Mouse (Mus musculus): ENCODE results near the gene Pbx1.

Gene Pbx1

DNA sequence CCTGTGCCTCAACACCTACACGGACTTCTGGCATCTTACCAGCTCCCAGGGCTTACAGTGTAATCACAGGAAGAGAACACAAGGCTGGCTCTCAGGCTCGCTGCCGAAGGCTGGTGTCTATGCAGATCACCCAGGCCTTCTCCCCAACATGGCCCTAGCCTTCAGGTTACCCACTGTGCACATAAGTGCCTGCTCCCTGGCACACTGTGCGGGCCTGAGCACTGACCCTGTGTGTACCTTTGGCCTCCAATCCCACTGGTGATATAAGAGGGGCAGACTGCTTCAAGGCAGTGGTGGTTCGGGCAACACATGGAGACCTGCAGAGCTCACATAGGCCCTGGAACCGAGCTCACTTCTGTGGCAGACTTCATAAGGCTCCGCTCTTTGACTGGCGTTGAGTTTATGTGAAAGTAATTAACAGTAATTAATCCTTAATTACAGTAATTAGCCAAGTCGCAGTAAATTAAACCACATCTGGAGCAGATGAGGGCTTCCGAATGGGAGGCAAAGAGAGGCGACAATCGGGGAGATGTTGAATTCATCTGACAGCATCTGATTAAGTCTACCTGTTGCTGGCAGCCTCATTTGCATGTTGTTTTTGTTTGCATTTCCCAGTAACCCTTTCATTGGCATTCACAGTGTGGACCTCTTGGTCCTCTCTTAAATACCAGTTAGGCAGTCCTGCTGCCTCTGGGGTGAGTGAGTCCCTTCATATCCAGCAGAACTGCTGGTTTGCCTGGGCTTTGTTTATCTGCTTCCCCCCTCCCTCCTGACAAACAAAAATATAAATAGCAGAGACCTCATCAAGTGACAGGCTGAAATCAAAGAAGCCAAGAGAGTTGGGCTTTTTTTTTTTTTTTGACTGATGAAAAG lies 163.1 kb downstream of the Pbx1 start:
- no peak for DNase-seq (ENCODE audit: low read depth, low spot score)

DNA sequence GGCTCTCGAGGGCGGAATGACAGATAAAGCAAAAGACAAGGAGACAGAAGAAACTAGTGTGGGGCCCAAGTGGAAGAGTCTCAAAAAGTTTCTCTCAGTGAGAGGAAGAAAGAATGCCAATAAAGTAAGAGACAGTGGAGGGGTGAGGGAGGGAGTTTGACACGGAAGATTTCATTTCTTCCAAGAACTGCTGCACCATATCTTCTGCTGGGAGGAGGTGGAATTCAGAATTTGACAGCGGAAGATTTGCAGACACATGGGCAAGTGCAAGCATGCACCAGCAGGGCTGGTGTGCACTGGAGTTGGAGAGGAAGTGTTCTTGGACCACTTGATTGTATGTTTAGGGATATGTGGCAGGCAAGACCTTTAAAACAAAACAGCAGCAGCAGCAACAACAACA lies 163.8 kb downstream of the Pbx1 start:
- DNase-seq (ENCODE audit: low read depth, low spot score) = no peak

DNA sequence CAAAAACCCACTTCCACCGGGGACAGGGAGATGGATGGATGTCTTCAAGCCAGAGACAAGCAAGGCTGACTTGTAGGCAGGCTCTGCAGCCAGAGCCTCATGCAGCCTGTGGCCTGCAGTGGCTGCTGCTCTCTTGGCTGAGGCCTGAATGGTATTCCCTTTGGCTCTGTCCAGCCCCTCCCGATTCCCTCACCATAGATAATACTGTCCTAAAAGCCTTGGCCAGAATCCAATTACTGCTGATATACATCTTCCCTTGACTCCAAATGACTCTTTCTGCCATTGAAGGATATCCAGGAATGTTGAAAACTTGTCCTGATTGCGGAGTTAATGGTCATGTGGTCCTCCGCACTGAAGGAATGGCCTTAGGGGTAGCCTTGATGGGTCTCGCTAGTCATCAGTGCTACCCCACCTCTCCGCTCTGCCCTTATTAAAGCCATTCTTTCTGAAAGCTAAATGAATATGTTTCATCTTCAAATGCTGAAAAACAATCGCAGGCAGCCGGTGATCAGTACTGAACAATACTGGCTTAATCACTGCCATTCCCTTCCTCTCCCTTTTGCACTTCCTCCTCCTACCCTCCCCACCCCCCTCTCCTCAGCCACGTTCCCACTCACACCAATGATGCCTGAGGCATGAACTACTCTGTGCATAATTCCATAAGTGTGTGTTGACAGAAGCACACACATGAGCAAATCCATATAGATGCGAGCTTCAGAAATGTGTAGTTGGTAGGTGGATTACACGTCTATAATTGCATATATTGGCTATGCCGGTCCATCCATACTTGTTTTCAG lies 166.3 kb downstream of the Pbx1 start:
- DNase-seq (ENCODE audit: low read depth, low spot score) = no peak

DNA sequence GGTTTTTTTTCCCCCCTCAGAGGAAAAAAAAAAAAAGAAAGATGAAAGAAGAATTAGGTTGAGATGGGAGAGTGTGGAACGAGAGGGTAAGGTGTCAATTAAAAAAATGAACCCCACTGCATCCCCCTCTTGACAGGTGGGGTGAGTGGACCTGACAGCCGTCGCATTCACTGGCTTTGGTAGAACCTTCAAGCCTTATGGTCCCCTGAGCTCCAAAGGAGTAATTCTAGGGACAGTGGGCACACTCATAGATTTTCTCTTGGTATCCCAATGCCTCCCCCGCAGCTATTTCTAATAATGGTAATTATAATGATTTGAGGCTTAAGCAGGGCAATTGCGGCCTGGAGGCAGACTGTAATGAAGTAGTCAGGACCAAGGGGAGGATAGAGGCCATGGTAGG lies 167.0 kb downstream of the Pbx1 start:
- no peak for DNase-seq (ENCODE audit: low read depth, low spot score)

DNA sequence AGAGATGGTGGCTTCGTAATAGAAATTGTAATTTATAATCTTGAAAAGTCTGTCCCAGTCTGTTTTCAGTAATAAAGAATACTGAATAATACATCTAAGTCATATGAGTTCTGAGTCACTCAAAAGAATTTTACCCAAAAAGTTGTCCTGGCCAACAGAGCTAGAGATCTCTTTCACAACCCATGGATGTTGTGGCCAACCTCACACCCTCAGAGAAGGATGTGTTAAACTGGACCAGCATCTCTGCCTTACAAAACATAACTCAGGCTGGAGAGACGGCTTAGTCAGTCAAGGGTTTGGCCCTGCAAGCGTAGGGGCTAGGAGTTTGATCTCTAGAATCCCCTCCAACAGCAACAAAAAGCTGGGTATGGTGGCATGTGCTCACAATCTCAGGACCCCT lies 171.7 kb downstream of the Pbx1 start:
- DNase-seq (ENCODE audit: low read depth, low spot score) = no peak

DNA sequence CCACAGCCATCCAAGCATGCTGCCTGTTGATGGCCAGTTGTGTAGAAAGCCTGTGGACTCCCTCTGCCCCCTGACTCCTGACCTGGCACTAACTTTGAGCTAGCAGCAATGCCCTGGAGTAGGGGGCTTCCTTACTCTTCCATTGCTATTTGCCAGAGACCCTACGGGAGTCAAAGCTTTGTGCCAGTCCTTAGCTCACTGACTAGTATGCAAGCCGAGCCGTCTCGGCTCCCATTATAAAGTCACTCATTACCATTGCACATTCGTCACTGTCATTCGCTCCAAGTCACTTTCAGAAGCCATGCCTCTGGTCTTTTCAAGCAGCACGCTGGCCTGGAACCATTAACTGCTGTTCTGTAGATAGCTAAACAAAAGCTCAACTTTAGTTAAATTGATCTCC lies 173.2 kb downstream of the Pbx1 start:
- no peak for DNase-seq (ENCODE audit: low read depth, low spot score)

DNA sequence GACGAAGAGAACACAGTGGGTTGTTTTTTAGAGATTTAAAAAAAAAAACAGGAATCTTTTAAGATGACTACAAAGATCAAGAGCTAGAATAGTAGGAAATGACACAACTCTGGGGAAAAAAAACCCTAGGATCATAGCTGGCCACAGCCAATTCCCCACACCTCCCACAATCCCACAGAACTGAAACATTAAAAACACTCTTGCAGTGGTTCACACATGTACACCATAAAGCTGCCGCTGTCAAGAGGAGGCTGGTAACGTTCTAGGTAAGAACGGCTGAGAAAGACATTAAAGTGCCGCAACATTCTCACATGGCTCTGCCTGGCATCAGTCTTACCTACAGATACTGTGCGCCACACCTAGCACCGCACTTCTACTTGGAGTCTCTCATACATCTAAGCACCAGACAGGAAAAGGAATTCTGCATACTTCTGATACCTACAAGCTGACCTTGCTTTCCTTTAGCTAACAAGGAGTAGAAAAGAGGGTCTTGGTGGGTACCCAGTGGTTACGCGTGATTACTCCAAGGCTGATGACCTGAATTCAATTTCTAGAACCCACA lies 176.6 kb downstream of the Pbx1 start:
- DNase-seq (ENCODE audit: low read depth, low spot score) = no peak

DNA sequence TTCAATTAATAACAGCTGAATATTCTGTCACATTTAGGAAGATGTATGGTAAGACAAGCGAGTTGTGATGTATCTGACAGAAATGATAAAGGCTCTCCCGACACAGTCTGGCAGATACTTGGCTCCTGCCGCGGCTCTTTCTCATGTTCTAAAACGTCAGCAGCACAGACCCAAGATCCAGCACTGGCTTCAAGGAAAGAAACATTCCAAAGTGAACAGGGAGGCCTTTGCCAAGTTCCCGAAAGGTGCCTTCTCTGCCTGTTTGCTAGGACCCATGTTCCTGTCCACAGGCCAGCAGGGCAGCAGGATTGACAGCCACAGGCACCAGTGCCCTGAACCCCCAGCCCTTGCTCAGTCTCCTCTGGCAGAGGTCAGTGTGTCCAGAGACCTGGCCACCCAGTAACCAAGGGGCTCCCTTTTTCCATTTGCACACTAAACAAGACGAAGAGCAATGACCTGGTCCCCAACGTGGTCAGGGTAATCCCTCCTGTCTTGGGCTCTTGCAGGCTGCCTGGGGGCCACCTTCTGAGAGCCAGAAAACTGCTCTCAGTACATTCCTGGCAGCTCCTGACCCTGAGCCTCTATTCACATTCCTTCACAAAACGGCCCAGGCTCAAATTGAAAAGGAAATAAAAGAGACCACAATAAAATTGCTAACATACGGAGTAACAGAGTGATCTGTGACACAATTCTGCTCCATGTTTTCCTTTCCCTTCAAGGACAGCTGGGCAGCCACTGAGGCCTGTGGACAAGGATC lies 184.9 kb downstream of the Pbx1 start:
- DNase-seq (ENCODE audit: low read depth, low spot score) = no peak

DNA sequence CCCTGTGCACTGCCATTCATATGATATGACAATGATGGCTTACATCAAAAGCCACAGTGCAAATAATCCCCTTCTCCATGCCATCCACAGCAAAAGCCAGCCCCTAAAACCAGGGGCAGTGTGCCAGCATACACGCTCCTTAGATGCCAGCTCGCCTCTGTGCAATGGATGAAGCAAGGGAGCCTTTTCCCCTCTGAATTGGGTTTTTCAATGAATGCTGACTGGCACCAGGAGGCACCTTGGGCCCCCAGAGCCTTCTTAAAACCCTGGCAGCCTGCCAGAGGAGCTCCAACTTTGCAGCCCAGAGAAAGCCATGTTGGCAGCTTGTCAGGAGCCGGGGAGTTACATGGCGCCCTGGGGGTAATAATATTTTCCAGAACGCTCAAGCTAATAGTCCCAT lies 186.5 kb downstream of the Pbx1 start:
- DNase-seq (ENCODE audit: low read depth, low spot score) = no peak

DNA sequence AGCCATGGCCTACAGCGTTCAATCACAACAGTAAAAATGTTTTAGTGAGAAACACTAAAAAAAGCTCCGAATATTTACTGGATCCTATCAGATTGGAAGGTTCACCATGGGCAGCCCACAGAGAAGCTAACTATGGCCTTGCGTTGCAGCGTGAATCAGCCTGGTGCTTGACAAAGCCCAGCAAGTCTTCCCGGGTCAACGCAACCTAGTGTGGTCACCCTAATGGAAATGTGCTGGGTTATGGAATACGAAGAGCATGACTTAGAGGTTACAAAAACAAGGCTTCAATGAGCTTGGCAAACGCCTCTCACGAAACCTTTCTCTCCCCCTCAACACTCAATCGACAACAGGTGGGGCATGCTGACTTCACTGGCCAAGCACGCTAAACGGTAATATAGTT lies 188.3 kb downstream of the Pbx1 start:
- DNase-seq (ENCODE audit: low read depth, low spot score) = no peak

DNA sequence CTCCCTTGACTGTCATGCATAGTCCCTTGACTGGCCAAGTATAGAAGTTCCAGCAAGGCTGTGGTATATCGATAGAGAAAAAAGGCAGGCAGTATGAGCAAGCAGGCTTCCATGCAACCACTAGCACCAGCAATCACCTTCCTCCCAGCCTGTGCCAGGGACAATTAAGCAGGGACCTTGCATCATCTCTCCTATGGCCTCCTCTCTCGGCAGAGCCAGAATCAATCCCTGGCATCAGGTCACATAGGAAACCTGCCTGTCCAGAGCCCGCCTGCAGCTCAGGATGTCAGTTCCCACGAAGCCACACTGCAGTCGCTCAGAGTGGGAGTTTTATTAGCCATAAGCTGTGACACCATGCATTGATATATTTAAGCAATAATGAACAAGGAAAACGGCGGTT lies 189.0 kb downstream of the Pbx1 start:
- no peak for DNase-seq (ENCODE audit: low read depth, low spot score)

DNA sequence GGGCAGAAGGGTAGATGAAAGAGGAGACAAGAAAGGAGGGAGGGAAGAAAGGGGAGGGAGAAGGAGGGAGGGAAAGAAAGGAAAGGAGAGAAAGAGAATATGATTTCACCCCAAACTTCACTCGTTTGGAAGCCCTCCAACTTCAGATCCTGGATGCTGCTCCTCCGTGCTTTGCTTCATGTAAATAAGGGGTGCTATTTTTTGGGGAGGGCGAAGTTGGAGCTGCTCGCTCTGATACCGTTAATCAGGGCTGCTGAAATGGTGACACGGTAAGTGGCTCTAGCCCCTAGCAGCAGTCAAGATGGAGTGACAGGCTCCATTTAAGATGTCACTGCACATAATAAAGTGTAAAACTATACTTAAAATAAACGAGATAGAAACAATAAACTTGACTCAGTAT lies 190.8 kb downstream of the Pbx1 start:
- no peak for DNase-seq (ENCODE audit: low read depth, low spot score)

DNA sequence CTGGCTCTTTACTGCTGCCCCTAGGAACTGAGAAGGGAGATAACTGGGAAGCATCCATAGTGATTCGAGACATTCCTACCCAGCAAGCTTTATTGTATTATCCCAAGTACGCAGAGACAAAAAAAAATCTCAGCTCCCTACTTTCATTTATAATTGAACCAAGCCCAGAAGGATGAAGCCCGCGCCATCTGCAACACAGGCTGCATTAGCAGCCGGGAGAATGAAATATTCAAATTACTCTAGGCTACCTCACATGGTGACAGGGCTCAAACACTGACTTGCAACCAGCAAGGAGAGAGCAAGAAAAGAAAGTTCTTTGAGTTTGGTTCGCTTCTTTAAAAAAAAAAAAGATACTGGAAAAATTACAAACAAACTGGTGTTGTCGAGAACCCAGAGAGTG lies 191.2 kb downstream of the Pbx1 start:
- DNase-seq (ENCODE audit: low read depth, low spot score) = no peak

DNA sequence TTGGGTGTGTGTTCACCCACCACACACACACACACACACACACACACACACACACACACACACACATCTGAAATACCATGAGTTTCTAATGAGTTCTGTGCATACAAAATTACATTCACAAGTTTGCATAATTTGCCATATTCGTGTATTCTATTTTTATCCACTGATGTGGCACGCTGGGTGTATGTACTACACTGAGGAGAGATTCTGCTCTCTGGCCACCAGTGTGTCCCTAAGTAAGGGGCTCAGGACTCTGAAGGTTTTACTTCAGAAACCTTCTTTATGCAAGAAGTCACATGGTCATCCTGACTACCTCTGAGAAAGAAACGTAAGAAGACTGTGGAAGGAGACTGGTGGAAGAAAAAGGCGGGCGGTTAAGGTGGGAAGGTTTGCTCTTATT lies 191.7 kb downstream of the Pbx1 start:
- no peak for DNase-seq (ENCODE audit: low read depth, low spot score)

DNA sequence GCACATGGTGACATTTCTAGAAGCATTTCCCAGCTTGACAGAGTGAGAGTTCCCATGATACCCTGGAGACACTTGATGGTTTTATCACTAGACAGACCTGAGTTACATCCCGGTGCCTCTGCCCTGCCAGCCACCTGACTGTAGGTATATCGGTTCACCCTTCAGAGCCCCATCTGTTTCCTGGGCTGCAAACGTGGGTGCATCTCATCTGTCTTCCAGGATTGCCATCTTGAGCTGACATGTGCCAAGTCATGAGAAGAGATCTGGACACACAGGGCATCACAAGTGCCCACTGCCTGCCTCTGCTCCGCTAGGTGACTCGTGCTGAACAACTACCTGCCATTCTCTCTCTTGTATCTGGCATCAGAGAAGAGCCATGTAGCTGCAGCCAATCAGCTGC lies 196.0 kb downstream of the Pbx1 start:
- DNase-seq (ENCODE audit: low read depth, low spot score) = no peak

DNA sequence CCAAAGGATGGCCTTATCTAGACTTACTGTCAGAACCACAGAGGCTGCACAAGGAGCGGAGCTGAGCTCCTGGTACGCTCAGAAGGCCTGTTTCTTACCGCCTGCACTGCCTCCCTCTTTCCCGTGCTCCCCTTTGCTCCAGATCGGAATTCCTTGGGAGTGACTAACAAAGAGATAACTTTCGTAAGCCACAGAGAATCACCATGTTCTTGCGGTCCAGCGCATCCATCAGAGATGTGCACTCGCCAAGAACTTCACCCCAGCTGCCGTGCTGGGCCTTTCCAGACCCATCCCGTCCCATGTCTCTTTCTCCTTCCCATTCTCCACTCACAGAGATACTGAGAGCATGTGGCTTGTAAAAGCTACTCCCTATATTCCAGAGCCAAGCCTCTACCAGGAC lies 197.7 kb downstream of the Pbx1 start:
- DNase-seq (ENCODE audit: low read depth, low spot score) = no peak

DNA sequence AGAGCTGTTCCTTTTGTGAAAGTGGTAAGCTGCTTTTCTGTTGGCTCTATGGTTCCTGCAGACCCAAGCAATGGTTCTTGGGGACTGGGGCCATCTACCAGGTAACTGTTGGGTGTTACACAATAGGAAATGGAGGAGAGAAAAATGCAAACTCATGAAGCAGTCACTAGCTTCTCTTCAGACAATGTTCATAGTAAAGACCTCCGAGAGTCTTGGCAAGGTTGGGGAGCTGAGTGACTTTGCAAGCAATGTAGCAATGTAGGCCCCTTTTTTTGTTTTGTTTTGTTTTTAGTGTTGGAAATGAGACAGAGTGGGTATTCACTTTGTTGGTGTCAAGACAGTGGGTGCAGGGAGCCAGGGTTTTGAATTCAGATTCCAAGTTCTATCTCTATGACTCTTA lies 198.9 kb downstream of the Pbx1 start:
- DNase-seq (ENCODE audit: low read depth, low spot score) = no peak

DNA sequence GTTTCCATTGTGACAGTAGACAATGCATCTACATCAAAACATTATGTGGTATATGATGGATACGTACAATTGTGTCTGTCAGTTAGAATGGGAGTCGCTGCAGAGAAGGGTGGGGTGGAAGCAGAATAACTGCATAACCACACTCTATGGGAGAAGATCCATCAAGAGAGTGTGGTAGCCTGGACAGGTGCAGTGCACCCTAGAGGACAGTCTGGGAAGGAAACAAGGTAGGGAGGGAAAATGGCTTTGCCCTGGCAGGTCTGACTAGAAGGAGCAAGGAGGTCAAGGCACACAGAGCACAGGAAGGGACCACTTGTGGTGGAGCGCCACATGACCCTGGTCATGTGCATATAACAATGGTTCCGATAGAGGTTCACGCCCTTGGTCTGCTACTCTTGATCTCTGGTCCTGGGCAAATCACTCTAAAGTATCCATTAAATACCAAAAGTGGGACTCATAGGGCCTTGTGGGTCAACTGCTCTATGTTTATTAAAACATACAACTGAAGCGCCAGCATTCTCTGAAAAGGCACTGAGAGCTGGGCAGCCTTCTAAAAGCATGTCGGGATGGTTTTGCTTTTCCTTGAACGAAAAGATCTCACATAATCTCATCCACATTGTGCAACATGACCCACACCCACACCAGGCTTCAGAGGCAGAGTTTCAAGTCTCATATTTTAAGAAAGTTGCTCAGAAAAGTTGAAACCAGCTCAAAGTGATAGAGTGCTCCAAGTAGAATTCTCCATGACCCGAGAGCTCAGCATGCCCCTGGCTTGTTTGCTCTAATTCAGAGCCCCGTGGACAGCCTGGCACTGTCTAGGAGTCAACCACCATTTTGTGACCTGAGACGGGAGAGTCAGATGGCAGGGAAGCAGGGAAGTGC lies 200.3 kb downstream of the Pbx1 start:
- no peak for DNase-seq (ENCODE audit: low read depth, low spot score)

DNA sequence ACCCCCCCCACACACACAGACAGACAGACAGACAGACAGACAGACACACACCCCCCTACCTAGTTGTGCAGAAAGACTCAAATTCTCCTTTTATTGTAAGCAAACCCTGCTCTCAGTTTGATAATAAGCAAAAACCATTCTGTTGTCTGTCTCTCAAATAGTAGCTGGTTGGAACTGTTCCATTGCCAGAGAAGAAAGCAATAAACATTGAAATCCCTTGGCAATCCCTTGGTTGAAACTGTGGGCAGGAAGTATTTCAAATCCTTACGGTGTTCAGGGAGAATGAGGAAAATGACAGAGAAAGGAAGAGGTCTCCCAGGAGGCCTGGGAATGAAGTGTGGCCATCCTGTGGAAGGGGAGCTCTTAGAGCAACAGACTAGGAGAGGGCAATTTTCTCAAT lies 201.2 kb downstream of the Pbx1 start:
- DNase-seq (ENCODE audit: low read depth, low spot score) = no peak

DNA sequence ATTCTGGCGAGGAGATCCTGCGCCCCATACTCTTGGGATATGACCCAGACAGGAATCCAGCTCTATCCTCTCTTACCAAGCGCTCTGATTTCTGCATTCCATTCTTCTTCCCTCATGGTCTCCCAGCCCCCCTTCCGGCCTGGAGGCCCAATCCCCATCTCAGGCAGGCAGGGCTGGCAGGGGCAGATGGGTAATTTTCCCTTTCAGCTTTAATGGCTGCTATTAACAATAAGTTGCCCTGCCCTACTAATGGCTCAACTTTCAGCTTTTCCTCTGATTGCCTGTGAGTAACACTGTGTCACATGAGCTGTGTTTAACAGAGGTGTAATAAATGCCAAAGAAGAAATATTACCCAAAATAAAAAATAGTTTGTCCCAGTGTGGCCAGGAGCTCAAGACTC lies 201.9 kb downstream of the Pbx1 start:
- DNase-seq (ENCODE audit: low read depth, low spot score) = no peak
